Mouse (Mus musculus) heart, postnatal 0 days (tissue): ENCODE data around the gene Rabgap1l.

Experiments used
- CTCF ChIP-seq: IDR thresholded peaks from 2 replicates; pipeline ENCODE4 v1.5.1; 2016; ENCODE audit warnings: antibody characterized with exemption, control low read depth, low read depth
- EP300 ChIP-seq: IDR thresholded peaks from 2 replicates; pipeline ENCODE4 v1.6.1; 2016; ENCODE audit warnings: antibody characterized with exemption, low read depth

DNA sequence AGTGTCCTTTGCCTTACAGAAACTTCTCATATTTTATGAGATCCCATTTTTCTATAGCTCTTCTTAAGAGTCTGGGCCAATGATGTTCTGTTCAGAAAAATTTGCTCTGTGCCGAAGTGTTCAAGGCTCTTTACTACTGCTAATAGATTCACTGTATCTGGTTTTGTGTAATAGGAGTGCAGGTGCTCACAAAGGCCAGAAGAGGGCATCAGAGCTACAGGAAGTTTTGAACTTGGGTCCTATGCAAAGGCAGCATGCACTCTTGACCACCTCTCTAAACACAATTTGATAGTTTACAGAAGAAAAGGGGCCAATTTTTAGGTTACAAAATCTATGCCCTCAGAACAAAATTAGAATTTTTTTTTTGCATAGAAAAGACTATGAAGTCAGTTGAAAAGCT, 231.6 kb downstream of the Rabgap1l start:
- TF ChIP-seq CTCF (peak; percentile 56), EP300 (no peak)
